Mouse (Mus musculus): Measurements from ENCODE around the gene Nrg4.

DNA sequence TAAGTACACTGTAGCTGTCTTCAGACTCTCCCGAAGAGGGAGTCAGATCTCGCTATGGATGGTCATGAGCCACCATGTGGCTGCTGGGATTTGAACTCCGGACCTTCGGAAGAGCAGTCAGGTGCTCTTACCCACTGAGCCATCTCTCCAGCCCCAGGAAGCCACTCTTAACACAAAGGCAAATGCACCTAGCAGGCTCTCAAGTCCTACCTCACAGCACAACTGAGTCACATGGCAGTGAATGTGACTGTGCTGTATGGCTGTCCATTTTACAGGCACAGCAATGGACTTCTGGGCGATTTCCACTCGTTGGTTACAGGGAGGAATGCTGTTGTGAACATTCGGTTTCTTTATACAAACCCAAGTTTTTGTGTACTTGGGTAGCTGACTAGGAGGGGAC lies 94.1 kb downstream of the Nrg4 start:
- TF ChIP-seq CTCF (IDR thresholded peaks at IDR 0.05; ENCODE audit: low read depth) (no peak), EP300 (IDR thresholded peaks at IDR 0.05; ENCODE audit: low read depth) (no peak)

Data from liver, embryonic 14.5 days (tissue).